Mouse (Mus musculus) MN1 (cell line): ENCODE measurements around the gene Prr15l.
A peak's percentile ranks its signal among the peaks of the same experiment; 100 is the strongest.

Source experiments
- DNase-seq: peaks from one replicate; pipeline ENCODE4 v3.0.0-alpha.2; 2016; ENCODE audit warnings: low spot score

Gene Prr15l

DNA sequence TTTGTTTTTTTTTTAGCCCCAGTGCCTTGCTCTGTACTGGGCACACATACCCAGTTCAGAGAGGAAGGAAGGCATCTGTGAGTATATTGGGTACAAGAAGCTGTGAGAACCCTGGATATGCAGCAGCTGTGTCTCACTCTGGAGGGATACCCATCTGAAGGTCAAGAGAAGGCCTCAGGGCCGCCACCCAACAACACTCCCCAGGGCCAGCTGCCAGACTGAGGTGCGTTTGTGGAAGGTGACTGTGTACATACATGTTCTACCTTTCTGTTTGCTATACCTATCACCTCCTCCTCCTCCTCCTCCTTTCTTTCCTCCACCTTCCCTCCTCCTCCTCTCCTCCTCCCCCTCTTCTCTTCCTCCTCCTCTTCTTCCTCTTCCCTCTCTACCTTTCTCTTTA, at the start of gene Prr15l:
TSS of gene Prr15l (plus strand) at position 17 of the 400 bp plus-strand sequence.
- DNase-seq, result no peak

DNA sequence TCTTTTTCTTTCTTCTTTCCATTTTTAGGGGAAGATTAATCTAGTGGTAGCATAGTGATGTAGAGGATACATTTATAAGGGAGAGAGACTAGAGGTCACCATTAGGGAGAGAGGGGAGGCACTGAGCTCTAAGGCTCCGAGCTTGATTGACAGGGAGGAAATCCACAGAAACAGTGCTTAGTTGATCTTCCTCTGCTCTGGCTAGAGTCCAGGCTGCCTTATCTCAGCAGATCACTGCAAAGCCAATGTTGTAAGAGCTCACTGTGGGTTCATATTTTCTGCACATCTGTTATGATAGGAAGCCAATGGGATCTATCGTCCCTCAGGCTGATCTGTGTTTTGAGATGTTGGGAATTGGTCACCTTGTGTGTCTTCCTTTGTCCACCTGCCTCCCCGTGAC, 49.2 kb upstream of the Prr15l start:
- DNase-seq, result no peak

DNA sequence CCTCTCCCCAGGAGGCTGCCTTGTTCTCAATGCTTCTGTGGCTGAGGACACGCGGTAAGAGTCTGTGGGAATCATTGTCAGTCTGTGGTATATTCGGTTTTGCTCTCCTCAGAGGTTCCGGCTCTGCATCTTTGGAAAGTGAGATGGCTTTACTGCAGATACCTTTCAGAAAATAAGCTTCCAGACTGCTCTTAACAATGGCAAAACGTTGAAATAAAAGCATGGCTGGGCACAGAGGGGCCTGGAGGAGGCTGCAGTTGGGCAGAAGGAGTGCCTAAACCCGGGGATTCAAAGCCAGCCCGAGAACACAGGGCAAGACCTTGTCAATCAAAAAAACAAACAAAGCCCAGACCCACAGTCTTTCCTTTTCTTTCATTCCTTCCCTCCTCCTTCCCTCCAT, 48.5 kb upstream of the Prr15l start:
- no peak for DNase-seq

DNA sequence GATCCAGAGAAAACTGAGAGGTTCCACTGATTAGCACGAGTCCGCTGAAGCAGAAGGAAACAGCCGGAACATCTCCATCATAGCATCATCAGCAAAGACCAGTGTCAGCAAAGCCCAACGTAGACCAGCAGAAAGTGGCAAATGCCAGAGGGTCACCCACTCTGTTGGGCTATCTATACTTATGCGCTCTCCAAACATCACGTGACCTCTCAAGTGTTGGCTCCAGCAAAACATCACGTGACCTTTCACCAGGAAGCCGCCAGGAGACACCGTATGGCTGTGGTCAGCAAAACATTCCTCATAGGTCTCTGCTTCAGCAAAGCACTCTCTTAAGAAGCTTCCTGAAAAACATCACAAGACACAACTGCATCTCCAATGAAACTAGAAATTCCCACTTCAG, 47.6 kb upstream of the Prr15l start:
- DNase-seq, result no peak

DNA sequence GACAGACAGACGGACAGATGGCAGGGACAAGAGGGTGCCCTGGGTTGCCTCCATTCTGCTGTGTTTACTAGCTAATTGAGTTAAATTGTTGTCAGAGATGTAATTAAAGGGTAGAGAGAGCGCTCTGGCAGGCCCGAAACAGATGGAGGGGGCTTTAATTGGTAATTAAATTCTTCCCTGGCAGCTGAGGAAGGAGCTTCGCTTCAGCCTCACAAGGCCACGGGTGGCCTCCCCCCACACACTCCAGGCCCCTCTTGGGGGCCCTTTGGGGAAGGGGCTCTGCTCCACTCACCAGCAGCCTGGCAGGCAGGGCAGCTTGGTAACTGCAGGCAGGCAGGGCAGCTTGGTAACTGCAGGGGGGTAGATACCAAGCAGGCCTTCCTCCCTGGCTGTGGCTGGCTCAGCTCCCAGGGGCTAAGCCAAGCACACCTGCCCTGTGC, 42.0 kb upstream of the Prr15l start:
- DNase-seq, result peak; percentile 73

DNA sequence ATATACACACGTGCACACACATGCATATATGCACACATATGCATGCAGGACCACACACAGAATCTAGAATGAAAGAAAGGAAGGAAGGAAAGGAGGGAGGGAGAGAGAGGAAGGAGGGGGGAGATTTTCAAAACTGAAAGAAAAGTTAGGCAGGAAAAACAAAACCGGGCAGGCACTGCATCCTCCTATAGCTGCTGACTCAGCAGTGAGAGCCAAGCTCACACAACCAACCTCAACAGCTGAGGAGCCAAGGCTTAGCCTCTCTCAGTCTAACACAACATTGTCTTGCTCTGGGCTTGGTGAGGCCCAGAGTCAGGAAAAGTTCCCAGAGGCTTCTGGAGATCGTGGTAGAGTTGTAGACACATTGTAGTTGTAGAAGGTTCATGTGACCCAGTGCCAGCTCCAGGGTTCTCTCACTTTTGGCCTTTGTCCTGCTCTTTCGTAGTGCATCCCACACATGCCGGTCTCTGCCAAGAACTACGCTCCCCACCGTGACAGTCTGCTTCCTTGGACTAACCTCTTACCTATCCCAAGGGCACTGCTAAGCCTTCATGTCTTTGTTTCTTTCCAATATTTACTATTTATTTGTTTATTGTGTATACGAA, 40.9 kb upstream of the Prr15l start:
- no peak for DNase-seq

DNA sequence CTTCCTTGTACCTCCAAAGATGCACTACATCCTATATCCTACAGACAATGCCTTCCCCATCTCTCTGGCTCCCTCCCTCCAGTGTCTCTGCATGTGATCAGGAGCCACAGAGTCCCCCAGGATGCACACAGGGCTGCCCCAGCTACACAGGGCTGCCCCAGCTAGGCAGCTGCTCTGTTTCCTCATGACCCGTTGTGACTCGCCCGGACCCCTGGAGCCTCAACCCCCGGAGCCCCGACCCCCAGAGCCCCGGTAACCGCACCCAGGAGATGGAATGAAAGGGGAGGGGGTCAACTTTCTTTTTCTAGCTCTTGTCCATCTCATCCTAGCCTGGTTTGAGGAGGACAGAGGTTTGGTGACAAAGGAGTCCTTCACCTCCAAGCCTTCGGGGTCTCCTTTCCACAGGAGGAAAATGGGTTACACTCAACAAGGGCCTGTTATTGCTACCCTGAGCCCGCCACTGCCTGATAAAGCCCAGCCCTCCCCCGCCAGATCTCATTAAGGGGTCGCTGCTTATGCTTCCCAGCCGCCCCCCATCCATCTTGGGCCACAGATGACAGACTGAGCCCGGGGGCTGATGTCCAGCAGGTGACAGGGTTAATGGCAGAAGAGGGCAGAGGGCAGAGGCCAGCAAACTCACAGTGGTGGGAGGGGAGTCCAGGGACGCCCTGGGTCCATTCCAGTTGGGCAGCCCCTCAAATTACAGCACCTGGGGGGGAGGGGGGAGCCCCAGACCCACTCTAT, 35.9 kb upstream of the Prr15l start:
- no peak for DNase-seq

DNA sequence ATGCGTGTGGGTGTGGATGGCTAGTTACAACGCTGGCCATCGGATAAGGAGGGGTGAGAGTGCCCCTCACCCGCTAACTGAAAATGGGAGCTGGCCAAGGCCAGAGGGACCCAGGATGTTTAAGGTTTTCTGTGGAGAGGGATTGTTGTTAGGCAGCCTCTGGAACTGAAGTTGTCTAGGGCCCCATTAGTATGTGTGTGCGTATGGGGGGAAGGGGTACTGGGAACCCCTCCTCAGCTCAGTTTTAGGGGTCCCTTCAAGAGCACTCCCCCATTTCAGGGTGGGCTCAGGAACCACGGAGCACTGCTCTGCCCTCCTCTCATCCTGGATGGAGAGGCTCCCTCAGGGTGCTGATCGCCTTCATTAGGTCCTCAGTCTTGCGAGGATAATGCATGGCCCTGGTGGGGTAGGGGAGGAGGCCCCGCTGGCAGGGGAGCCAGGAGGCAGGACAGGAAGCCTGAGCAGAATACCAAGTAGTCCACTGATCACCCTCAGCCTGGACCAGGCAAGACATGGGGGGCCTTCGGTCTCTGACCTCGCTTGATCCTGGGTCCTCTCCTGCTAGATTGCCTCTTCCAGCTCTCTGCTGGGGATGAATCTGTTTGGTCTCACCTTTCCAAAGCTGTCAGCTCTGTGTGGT, 34.6 kb upstream of the Prr15l start:
- DNase-seq, result no peak

DNA sequence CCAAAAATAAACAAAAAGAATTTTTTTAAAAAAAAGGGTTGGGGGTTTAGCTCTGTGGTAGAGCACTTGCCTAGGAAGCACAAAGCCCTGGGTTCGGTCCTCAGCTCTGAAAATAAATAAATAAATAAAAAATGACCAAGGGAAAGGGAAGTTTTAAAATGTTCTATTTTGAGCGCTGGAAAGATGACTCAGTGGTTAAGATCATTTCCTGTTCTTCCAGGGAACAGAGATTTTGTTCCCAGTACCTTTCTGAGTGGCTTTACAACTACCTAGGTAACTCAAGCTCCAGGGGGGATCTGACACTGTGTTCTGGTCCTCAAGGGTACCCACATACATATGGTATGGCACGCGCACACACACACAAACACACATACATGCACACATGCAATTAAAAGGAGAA, 32.0 kb upstream of the Prr15l start:
- no peak for DNase-seq

DNA sequence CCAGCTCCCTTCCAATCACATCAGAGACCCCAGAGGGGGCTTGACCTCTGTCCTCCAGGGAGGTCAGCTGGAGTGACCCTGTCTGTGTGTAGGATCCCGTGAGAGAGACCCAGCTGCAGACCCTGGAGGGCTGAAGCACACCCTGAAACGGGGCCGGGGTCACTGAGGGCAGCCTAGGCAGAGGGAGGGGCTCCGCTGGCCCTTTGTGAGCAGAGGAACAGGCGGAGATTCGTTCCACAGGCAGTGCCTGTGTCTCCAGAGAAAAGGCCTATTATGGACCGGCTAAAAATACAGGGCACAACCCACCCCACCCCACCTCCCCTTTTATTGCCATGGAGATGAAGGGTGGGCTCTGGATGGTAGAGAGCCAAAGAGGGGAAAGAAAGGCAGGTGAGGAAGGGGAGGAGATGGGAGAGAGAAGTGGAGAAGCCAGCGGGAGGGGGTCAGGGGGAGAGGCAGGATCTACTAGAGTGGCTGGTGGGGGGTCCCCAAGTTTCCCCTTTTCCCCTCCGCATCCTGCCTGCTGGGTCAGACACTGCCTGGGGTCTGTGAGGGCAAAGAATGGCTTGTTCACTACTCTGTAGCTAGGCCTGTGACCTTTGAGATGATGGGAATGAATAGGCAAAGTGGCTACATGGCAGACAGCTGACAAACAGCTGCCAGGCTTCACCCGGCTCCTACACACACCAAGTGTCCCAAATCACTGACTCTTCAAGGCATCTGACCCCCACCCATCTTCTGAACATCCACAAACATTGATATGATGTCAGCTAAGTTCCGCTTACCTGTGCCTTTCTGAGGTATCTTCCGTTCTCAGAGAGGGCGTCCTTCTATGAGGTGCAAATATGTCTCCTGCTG, 28.2 kb upstream of the Prr15l start:
- no peak for DNase-seq

DNA sequence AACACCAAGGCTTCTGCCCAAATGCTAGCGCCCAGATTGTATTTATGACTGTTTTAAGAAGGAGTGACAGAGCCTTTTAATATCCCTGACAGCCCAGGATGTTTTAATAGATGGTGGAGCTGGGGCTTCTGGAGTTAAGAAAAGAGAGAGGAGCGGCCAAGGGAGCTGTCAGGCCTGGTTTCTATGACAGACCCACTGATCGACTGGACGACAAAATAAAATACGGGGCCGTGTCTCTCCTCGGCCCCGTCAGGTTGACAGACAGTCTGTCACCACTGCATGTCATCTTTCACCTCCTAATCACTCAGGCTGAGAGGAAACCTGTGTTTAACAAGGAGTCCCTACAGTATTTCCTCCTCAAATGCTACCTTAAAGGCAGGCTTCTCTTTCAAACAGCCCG, 26.6 kb upstream of the Prr15l start:
- no peak for DNase-seq

DNA sequence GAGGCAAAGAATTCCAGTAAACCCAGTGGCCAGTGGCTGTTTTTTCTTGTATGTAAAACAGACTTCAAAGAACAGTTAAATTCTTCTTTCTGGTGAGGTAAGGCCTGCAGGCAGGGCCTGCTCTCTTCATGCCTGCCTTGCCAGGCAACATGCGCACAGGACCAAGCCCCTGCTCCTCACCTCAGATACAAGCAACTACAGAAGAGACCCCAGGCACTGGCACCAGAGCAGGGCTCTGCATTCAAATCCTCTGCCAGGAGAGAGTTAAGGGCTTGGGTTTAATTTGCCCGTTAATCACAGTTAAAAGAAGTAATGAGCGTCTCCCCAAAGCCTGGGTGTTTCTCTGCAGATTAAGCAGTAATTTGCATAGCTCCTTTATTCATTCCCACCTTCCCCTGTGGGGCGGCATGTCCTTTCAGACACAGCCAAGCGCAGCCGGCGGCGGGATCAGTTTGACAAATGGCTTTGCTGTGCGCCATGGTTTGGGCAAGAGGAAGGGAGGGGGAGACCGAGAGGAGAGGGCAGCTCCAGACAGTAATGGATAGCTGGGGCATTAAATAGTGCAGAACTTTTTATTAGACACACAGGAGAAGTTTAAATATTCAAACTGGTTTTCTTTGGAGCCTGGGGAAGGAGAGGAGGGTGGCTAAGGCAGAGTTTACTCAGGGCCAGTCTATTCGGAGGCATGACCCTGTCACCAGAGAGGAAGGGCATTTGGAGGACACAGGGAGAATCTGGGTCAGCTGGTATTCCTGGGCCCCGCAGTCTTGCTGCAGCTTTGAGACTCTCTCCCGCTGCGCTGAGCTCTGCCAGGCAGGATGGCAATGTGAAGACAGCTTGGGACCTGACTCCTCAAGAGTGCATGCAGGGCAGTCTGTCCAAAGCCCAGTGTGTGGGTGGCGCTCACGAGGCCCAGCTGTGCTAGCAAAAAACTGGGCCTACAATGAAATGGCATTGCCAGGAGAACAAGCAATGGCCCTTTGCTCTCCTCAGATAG, 25.0 kb upstream of the Prr15l start:
- DNase-seq, result no peak

DNA sequence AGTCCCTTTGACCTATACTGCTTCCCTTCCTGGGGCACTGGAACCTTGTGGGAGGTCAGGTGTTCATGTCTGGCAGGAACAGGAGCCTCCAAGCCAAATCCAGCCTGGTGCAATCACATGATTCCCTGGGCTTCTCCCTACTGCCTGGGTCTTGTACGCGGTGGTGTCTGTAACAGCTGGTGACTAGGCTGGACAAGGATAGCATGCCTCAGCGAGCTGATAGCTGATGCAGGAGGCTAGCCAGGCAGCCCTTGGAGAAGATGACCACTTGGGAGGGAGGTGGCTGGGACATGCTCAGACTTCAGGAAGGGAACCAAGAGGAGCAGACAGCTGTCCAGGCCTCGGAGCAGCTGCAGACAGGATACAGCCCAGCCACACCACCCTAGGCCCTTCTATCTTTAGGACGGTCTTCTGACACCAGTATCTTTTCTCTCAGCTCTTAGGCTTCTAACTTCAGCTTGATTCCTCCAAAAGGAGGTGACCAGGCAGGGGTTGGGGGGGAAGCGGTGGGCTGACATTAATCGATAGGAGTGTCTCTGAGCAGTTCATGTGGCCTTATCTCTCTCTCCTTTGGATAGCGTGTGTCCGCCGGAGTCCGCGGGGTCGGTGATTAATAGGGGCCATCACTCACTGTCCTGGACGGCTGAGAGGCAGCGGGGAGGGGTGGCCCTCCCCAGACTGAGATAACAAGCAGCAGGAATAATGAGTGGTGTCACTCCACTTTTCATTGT, 21.3 kb upstream of the Prr15l start:
- DNase-seq, result peak; percentile 48

DNA sequence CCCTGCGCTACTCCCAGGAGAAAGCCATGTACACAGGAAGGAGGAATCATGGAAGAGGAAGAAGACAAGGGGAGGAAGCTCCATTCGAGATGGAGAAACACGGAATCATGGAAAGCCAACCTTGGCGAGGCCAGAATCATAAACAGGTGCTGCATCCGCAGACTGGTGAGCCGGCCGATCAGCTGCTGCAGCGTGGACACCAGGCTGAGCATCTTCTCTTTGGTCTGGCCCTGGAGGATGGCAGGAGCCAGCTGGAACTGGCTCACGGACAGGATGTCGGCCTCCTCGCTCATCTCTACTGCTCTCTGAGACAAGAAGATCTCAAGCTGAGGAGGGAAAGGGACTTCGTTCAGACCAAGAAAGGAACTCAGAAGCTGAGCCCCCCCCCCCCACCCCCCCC, 19.3 kb upstream of the Prr15l start:
- DNase-seq, result no peak

DNA sequence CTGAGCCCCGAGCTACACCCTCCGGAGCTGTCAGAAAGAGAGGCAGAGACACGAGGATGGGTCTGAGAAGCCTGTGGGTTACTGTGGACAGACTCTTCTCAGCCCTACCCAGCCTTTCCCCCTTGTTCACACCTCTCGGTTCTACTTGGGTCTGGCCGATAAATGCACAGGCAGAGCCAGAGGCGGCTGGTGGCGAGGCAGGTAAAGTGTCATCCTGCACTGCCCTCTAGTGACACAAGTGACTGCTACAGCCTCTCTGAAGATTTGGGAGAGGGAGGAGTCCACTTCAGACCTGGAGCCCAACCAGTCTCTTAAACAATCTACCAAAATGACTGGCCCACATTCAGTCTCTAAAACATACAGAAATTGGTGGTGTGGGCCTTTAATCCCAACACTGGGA, 17.9 kb upstream of the Prr15l start:
- peak; percentile 88 for DNase-seq

DNA sequence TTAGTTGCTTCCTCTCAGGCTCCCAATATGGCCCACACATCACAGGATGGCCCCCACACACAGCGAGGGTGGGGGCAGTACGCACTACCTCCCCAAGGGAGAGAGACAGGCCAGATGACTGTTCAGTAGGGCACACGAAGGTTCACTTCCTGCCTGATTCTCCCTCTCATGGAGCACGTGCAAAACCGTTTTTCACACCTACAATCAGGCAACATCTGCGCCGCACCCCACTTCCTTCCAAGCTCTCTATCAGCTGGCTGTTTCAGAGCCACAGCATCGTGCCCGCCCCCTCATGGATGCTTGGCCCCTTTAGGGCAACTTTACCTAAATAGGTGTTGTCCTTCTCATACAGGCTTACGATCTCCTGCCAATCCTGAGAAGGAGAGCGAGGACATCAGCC, 15.2 kb upstream of the Prr15l start:
- DNase-seq, result no peak

DNA sequence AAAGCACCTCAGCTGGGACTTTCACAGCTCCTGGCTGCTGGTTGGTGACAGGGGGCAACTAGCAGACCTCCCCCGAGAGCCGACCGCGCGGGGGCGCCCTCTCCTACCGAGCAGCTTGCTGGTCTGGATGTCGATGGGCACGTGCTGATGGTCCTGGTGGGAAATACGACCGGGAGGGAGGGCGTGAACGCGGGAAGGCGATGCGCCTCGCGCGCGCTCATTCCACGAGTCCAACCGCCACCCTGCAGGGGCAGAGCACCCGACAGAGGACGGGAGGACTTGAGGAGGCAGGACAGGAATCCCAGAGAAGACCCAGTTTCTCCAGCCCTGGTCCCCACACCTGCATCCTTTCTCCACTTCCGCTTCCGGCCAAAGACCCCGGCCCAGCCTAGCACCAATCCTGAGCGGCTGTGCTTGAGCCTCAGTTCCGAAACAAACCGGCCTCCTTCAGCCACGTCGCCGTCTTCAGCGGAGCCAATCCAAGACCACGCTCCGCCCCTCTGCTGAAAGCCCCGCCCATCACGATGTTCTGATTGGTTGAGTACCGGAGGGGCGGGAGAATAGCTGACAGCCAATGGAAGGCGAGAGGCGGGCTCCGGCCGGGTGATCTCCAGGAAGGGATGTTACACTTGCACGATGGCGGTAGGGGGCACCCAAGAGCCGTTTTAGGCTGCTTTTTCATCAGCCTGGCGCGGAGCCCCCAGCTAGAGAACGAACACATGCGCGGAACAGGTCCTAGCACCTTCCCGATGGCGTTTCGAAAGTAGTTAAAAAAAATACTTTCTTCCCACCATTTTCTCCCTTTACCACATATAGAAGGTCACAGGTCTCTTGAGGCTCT, 11.6 kb upstream of the Prr15l start, which contains the start of gene Cdk5rap3:
TSS of gene Cdk5rap3 (minus strand) at position 453 of the 841 bp plus-strand sequence.
- peak; percentile 98 for DNase-seq

DNA sequence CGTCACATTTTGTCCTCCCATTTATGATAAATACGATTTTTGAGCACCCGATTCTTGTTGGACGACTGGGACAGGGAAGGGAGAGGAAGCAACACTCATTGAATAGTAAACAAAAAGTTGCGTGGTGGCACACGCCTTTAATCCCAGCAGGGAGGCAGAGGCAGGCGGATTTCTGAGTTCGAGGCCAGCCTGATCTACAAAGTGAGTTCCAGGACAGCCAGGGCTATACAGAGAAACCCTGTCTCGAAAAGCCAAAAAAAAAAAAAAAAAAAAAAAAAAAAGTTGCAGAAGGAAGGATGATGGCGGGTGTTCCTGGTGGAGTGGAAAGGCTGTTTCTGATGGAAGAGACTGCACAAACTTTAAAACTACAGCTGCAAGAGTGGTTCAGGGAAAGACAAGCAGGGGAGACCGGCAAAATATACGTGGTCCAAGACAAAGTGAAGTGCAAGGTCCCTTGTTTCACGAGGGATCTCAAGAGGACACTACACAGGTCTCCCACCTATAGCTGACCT, 11.0 kb upstream of the Prr15l start:
- DNase-seq, result no peak

DNA sequence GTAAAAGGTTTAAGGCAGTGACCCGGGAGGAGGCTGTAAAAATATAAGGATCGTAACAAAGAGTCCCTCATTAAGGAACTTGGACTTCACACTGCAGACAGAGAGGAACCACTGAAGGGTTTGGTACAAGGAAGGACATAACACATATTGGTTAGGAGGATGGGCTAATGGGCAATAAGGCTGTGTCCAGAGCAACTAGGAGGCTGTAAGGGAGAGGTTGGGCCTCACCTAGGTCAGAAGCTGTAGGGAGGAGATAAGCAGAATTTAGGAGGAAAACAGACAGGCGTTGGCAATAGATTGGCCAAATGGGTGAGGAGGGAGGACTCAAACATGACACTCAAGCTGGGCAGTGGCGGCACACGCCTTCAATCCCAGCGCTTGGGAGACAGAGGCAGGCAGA, 10.5 kb upstream of the Prr15l start:
- no peak for DNase-seq
